Mouse (Mus musculus): ENCODE data around the gene Olfr1191-ps1. TPM values are rescaled to one million over a fixed set of nuclear protein-coding genes. Genes with fewer than 3 reads are reported as not detected.
"Not testable (repeated sequence)": the region's sequence is repeated elsewhere in the genome, so short reads cannot be mapped to it uniquely, and the experiment has no call there.

Gene Olfr1191-ps1
- not detected for total RNA-seq (2021)

GRCm38 (mm10) chr2:88640242-88640641 lies at the start of gene Olfr1191-ps1:
Gene Olfr1191-ps1 (plus strand): TSS chr2:88640542.
- DNase-seq (ENCODE audit: low spot score in 2 of 2); intact Hi-C loops (cut with DNase I): not testable (repeated sequence)

GRCm38 (mm10) chr2:88648209-88648608 lies 7.9 kb downstream of the Olfr1191-ps1 start, which contains the start of gene Olfr1192-ps1:
Gene Olfr1192-ps1 (plus strand): TSS chr2:88648509.
- intact Hi-C loops (cut with DNase I), result no loop called here
- DNase-seq (ENCODE audit: low spot score in 2 of 2), result no peak

- DNase-seq (ENCODE audit: low spot score in 2 of 2); intact Hi-C loops (cut with DNase I): not testable (repeated sequence)
Measured at GRCm38 (mm10) chr2:88675328-88675727, 35.0 kb downstream of the Olfr1191-ps1 start, which contains the start of gene Olfr1193. Gene Olfr1193 (plus strand): TSS chr2:88675628.

GRCm38 (mm10) chr2:88689087-88689486 lies 48.7 kb downstream of the Olfr1191-ps1 start, which contains the start of gene Olfr1195:
Gene Olfr1195 (minus strand): TSS chr2:88689187.
- DNase-seq (ENCODE audit: low spot score in 2 of 2), result no peak
- intact Hi-C loops (cut with DNase I), result no loop called here

Other genes with a start within 250 kb of the Olfr1191-ps1 start
- gene Olfr1179, start 234.1 kb upstream of the Olfr1191-ps1 start, total RNA-seq (2021), result not detected
- not detected for gene Olfr1180, start 221.4 kb upstream of the Olfr1191-ps1 start, total RNA-seq (2021)
- not detected for gene Olfr1181, start 214.4 kb upstream of the Olfr1191-ps1 start, total RNA-seq (2021)
- not detected for gene Gm13757, start 191.4 kb upstream of the Olfr1191-ps1 start, total RNA-seq (2021)
- not detected for gene Olfr1183, start 185.7 kb upstream of the Olfr1191-ps1 start, total RNA-seq (2021)
- gene Olfr1184, start 156.9 kb upstream of the Olfr1191-ps1 start, total RNA-seq (2021), result not detected
- gene Olfr1185-ps1, start 147.2 kb upstream of the Olfr1191-ps1 start, total RNA-seq (2021), result not detected
- gene Olfr1186, start 122.0 kb upstream of the Olfr1191-ps1 start, total RNA-seq (2021), result not detected
- not detected for gene Olfr1188, start 83.6 kb upstream of the Olfr1191-ps1 start, total RNA-seq (2021)
- not detected for gene Olfr1189, start 54.1 kb upstream of the Olfr1191-ps1 start, total RNA-seq (2021)
- not detected for gene Olfr1192-ps1, start 8.0 kb downstream of the Olfr1191-ps1 start, total RNA-seq (2021)
- gene Olfr1193, start 35.1 kb downstream of the Olfr1191-ps1 start, total RNA-seq (2021), result not detected
- gene Olfr1195, start 48.6 kb downstream of the Olfr1191-ps1 start, total RNA-seq (2021), result not detected
- not detected for gene Olfr1196, start 64.1 kb downstream of the Olfr1191-ps1 start, total RNA-seq (2021)
- gene Olfr1197, start 91.8 kb downstream of the Olfr1191-ps1 start, total RNA-seq (2021), result not detected
- gene Olfr1198, start 110.8 kb downstream of the Olfr1191-ps1 start, total RNA-seq (2021), result not detected
- gene Olfr1199, start 119.9 kb downstream of the Olfr1191-ps1 start, total RNA-seq (2021), result not detected
- gene Olfr1200, start 129.9 kb downstream of the Olfr1191-ps1 start, total RNA-seq (2021), result not detected
- not detected for gene Olfr1201, start 152.5 kb downstream of the Olfr1191-ps1 start, total RNA-seq (2021)
- gene Olfr1202, start 174.0 kb downstream of the Olfr1191-ps1 start, total RNA-seq (2021), result not detected
- gene Olfr1205, start 189.2 kb downstream of the Olfr1191-ps1 start, total RNA-seq (2021), result not detected
- gene Olfr1204, start 208.8 kb downstream of the Olfr1191-ps1 start, total RNA-seq (2021), result not detected
- not detected for gene Olfr1206, start 222.7 kb downstream of the Olfr1191-ps1 start, total RNA-seq (2021)